In genomic region chr2:72352756-72353155, GRCm38 (mm10) we compare ENCODE assay signal across 27 mouse cellular contexts.
"Had no signal": no experiment of that assay in that cellular context is flagged by ENCODE, and none has a peak within 500 bp of the region (broad histone marks: within the 10 kb centered on the region; RNA-seq: fewer than 3 reads in every experiment).

No protein-coding gene starts in this region.

- H3K36me3 ChIP-seq: hindbrain, embryonic 12.5 days; intestine, embryonic 15.5 days; limb, embryonic 10.5 days; limb, embryonic 12.5 days; liver, embryonic 13.5 days had no signal

- H3K27me3 ChIP-seq: heart, embryonic 12.5 days; hindbrain, embryonic 12.5 days; intestine, embryonic 15.5 days; limb, embryonic 12.5 days; liver, embryonic 13.5 days had no signal

- DNase-seq: gastrocnemius, adult 2 months; gastrocnemius, postnatal 10 days; gastrocnemius, postnatal 25 days; heart, adult 2 months; heart, postnatal 10 days; heart, postnatal 4 days; kidney, adult 18-20 months; kidney, adult 8-10 months; kidney, postnatal 10 days; kidney, postnatal 25 days; kidney, postnatal 4 days; liver; liver, embryonic 13.5 days had no signal

- ATAC-seq: hindbrain, embryonic 16.5 days; inflammation-experienced regulatory T-cells, adult 6 months; intestine, embryonic 15.5 days; intestine, postnatal 0 days had no signal

- H3K4me1 ChIP-seq: hindbrain, embryonic 10.5 days; hindbrain, embryonic 12.5 days; intestine, embryonic 15.5 days; liver, embryonic 13.5 days had no signal

- H3K4me3 ChIP-seq: gastrocnemius, adult 2 months; heart, adult 2 months; heart, embryonic 10.5 days; heart, embryonic 12.5 days; hindbrain, embryonic 10.5 days; hindbrain, embryonic 12.5 days; intestine, embryonic 15.5 days; layer of hippocampus, adult 2 months; left cerebral cortex, adult 2 months; limb, embryonic 10.5 days; limb, embryonic 12.5 days; liver, embryonic 13.5 days had no signal

- H3K4me2 ChIP-seq: heart, embryonic 12.5 days; hindbrain, embryonic 12.5 days; hindbrain, embryonic 14.5 days; intestine, embryonic 15.5 days; limb, embryonic 12.5 days; liver, embryonic 11.5 days; liver, embryonic 13.5 days had no signal

- H3K9ac ChIP-seq: heart, embryonic 12.5 days; hindbrain, embryonic 12.5 days; hindbrain, embryonic 14.5 days; intestine, embryonic 15.5 days; limb, embryonic 12.5 days; liver, embryonic 13.5 days had no signal

- H3K9me3 ChIP-seq: heart, embryonic 10.5 days; heart, embryonic 12.5 days; hindbrain, embryonic 10.5 days; hindbrain, embryonic 12.5 days; intestine, embryonic 15.5 days; limb, embryonic 10.5 days; limb, embryonic 12.5 days; liver, embryonic 13.5 days had no signal

- H3K27ac ChIP-seq: gastrocnemius, adult 2 months; heart, adult 2 months; heart, embryonic 10.5 days; hindbrain, embryonic 10.5 days; hindbrain, embryonic 12.5 days; hindbrain, embryonic 14.5 days; intestine, embryonic 15.5 days; layer of hippocampus, adult 2 months; left cerebral cortex, adult 2 months; limb, embryonic 10.5 days; limb, embryonic 12.5 days; liver, embryonic 13.5 days had no signal
